In genomic region chr6:143166452-143167357, GRCm38 (mm10) we compare ENCODE assay signal across 7 mouse cellular contexts. TPM values are rescaled to one million over a fixed set of nuclear protein-coding genes. Genes with fewer than 3 reads are reported as not detected.
DNase-seq lines count a peak whose midpoint lies in the region; ATAC-seq lines count a peak whose summit lies in the region.

Etnk1 (plus strand) TSS chr6:143167221.

- H3K4me2 ChIP-seq in intestine, embryonic 16.5 days (ENCODE audit: low read depth, low read length) = peak within 1 kb of the TSS; percentile 55
- H3K4me2 ChIP-seq in midbrain, embryonic 11.5 days = peak within 1 kb of the TSS; percentile 83

- peak; percentile 97 for ATAC-seq in intestine, embryonic 16.5 days
- ATAC-seq in midbrain, embryonic 11.5 days (ENCODE audit: low FRiP score) = peak; percentile 97

- 0 out of 2 replicates have a peak, but pooled peaks cover 4% of the 10 kb centered on the region for H3K36me3 ChIP-seq in intestine, embryonic 16.5 days (ENCODE audit: control insufficient read depth, insufficient read depth, low read length)
- H3K36me3 ChIP-seq in midbrain, embryonic 11.5 days (ENCODE audit: control insufficient read depth, insufficient read depth, low read length) = no peaks in the 10 kb centered on the region

- peak within 1 kb of the TSS; percentile 96 for H3K27ac ChIP-seq in intestine, embryonic 16.5 days (ENCODE audit: low read length)
- H3K27ac ChIP-seq in midbrain, embryonic 11.5 days (ENCODE audit: low read depth, low read length) = peak within 1 kb of the TSS; percentile 85

- peak within 1 kb of the TSS; percentile 95 for H3K9ac ChIP-seq in intestine, embryonic 16.5 days (ENCODE audit: low read depth, low read length)
- H3K9ac ChIP-seq in midbrain, embryonic 11.5 days (ENCODE audit: low read length) = peak within 1 kb of the TSS; percentile 85

- no peaks in the 10 kb centered on the region for H3K27me3 ChIP-seq in intestine, embryonic 16.5 days (replicated peaks; ENCODE audit: control insufficient read depth, insufficient read depth, low read length)
- peaks cover 2% of the 10 kb centered on the region; the same call in 1 of the 2 replicates for H3K27me3 ChIP-seq in midbrain, embryonic 11.5 days (ENCODE audit: control insufficient read depth, insufficient read depth, low read length)

- DNase-seq in adrenal gland, adult 8-10 months = peak; percentile 94
- DNase-seq in embryo, embryonic 9.5 days (ENCODE audit: extremely low spot score) = peak; percentile 91
- peak; percentile 93 to 96 for DNase-seq in gastrocnemius, postnatal 4 days (ENCODE audit: low spot score in 2 of 2)
- DNase-seq in left cerebral cortex, postnatal 36 days (ENCODE audit: low spot score in 2 of 2) = peak; percentile 99 to 100
- DNase-seq in midbrain, embryonic 11.5 days (ENCODE audit: low spot score, missing footprints) = peak; percentile 99
- DNase-seq in skeletal muscle tissue, adult 2 months (ENCODE audit: low read depth, low spot score) = peak; percentile 95

- WGBS in intestine, embryonic 16.5 days = 1% methylated on average over 80 of the region's 81 CpGs
- under 1% methylated on average over 72 of the region's 81 CpGs for WGBS in midbrain, embryonic 11.5 days

- H3K4me1 ChIP-seq in intestine, embryonic 16.5 days (ENCODE audit: control insufficient read depth, insufficient read depth, low read length) = peaks cover 17% of the 10 kb centered on the region
- H3K4me1 ChIP-seq in midbrain, embryonic 11.5 days (ENCODE audit: control insufficient read depth, insufficient read depth, low read length) = peaks cover 17% of the 10 kb centered on the region

- peak within 1 kb of the TSS; percentile 96 for H3K4me3 ChIP-seq in intestine, embryonic 16.5 days (ENCODE audit: low read length)
- H3K4me3 ChIP-seq in midbrain, embryonic 11.5 days (ENCODE audit: low read depth, low read length) = peak within 1 kb of the TSS; percentile 84

- intact Hi-C loops in left cerebral cortex, postnatal 36 days (cut with DNase I) = loop anchor here (2.0 kb wide), 1 partner anchor 68 kb away; no protein-coding TSS in a partner anchor

- no peaks in the 10 kb centered on the region for H3K9me3 ChIP-seq in intestine, embryonic 16.5 days (ENCODE audit: control insufficient read depth, low read length)
- no peaks in the 10 kb centered on the region for H3K9me3 ChIP-seq in midbrain, embryonic 11.5 days (ENCODE audit: control insufficient read depth, low read length)

RNA-seq across cellular contexts. Expression of gene Etnk1, which starts in this region (rescaled TPM):
- 100 to 1,000 TPM; 126 to 142 (median 139) TPM for total RNA-seq in adrenal gland, adult 8-10 months (2022)
- 10 to 100 TPM; 21.3 to 23.1 TPM for total RNA-seq in gastrocnemius, postnatal 4 days (2021)
- 12.6 and 16.4 TPM in 2 replicates for polyA plus RNA-seq in intestine, embryonic 16.5 days (2015; fragmentation: Nextera tagmentation; extraction: Ambion mirVana)
- 100 to 1,000 TPM; 167 to 193 TPM for total RNA-seq in left cerebral cortex, postnatal 36 days (2021)
- 30.7 and 32.3 TPM in 2 replicates for polyA plus RNA-seq in midbrain, embryonic 11.5 days (2014; fragmentation: Nextera tagmentation; extraction: Ambion mirVana)

Comparison
In these comparisons a context has a peak if more than half of its experiments do, and no peak if none do; other contexts are left out.
1. Peak in every context shown above with its lines: DNase-seq, ATAC-seq, H3K4me3 ChIP-seq and H3K27ac ChIP-seq.
2. RNA of gene Etnk1 (total RNA-seq): 167 to 193 TPM in left cerebral cortex, postnatal 36 days and 126 to 142 TPM in adrenal gland, adult 8-10 months; 21.3 to 23.1 TPM in gastrocnemius, postnatal 4 days; every median in the first group is over 4 times any median in the second.